ENCODE assay signal across 8 mouse cellular contexts in the genomic region with DNA sequence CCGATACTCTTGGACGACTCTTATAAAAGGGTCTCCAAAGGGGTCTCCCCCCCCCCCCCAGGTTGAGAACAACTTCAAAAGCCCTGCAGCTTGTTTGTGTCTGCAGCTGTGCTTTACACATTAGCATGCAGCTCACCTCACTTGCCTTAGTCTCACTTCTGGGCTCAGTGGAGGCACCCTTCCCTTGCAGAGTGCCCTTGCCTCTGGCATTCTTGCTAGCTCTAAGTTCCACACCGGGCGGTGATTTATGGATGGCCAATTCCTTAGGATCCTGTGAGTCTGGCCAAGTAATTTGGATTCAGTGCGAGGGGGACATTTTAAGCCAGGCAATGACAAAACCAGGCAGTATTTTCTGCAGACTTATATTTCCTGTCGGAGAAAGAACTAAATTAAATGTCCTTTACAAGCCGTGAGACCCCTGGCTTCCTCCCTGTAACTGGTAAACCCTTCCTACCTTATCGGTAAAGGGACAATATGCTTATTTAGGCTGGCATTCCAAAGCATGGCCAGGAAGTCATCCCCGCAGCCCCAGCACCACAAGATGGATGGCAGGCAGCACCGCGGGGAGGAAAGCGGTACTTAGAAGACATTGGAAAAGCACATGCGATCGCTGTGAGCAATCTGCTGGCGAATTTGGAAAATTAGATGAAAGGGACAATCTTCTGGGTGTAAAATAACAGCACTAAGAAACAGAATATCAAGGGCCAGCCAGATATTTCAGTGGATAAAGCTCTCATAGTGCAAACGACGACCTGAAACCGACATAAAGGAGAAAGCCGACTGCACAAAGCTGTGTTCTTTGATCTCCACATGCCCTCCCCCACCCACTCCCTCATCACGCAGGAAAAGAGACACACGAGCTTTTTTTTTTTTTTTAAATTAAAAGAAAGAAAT. TPM values are rescaled to one million over a fixed set of nuclear protein-coding genes. Genes with fewer than 3 reads are reported as not detected.
DNase-seq lines count a peak whose midpoint lies in the region; ATAC-seq and TF ChIP-seq lines count a peak whose summit lies in the region.

No protein-coding gene starts in this region.

- H3K4me3 ChIP-seq in lung, adult 2 months (replicated peaks; ENCODE audit: extremely low read depth, low read depth, low read length), result peak overlapping the region; percentile 80
- H3K4me3 ChIP-seq in forebrain, embryonic 11.5 days (ENCODE audit: low read depth, low read length), result peak overlapping the region; percentile 22
- H3K4me3 ChIP-seq in intestine, embryonic 14.5 days (ENCODE audit: low read depth, low read length), result peak overlapping the region; percentile 36
- peak overlapping the region; percentile 56 for H3K4me3 ChIP-seq in liver, embryonic 12.5 days

- H3K9ac ChIP-seq in forebrain, embryonic 11.5 days (ENCODE audit: low read length), result peak overlapping the region; percentile 68
- peak overlapping the region; percentile 62 for H3K9ac ChIP-seq in intestine, embryonic 14.5 days (ENCODE audit: low read length)
- H3K9ac ChIP-seq in liver, embryonic 12.5 days, result peak overlapping the region; percentile 68

- DNase-seq in lung, adult 2 months, result peak; percentile 17
- DNase-seq in lung, postnatal 25 days (ENCODE audit: low spot score), result no peak
- peak; percentile 52 for DNase-seq in brain, adult 2 months (ENCODE audit: low read depth, low spot score)
- peak; percentile 58 for DNase-seq in forebrain, embryonic 11.5 days (ENCODE audit: low spot score)
- DNase-seq in intestine, embryonic 14.5 days (ENCODE audit: low spot score), result peak; percentile 58
- DNase-seq in retina, postnatal 1 day, result peak; percentile 48
- no peak for DNase-seq in natural killer cell, adult 2 months (ENCODE audit: low spot score in 2 of 2)

- no peaks in the 10 kb centered on the region for H3K9me3 ChIP-seq in forebrain, embryonic 11.5 days (ENCODE audit: control insufficient read depth, low read length)
- H3K9me3 ChIP-seq in intestine, embryonic 14.5 days (ENCODE audit: control insufficient read depth, low read length), result no peaks in the 10 kb centered on the region
- H3K9me3 ChIP-seq in liver, embryonic 12.5 days (replicated peaks), result no peaks in the 10 kb centered on the region

- peaks cover 9% of the 10 kb centered on the region; the same call in 1 of the 2 replicates for H3K27me3 ChIP-seq in forebrain, embryonic 11.5 days (ENCODE audit: control insufficient read depth, insufficient read depth, low read length)
- H3K27me3 ChIP-seq in intestine, embryonic 14.5 days (replicated peaks; ENCODE audit: control insufficient read depth, insufficient read depth, low read length), result peaks cover 6% of the 10 kb centered on the region; the same call in 1 of the 2 replicates
- H3K27me3 ChIP-seq in liver, embryonic 12.5 days (replicated peaks), result peaks cover 12% of the 10 kb centered on the region

- no peaks in the 10 kb centered on the region; the same call in 1 of the 2 replicates for H3K4me1 ChIP-seq in lung, adult 2 months (ENCODE audit: control insufficient read depth, insufficient read depth, low read length)
- H3K4me1 ChIP-seq in forebrain, embryonic 11.5 days (replicated peaks; ENCODE audit: control insufficient read depth, insufficient read depth, low read length), result no peaks in the 10 kb centered on the region; the same call in 1 of the 2 replicates
- H3K4me1 ChIP-seq in intestine, embryonic 14.5 days (replicated peaks; ENCODE audit: control insufficient read depth, insufficient read depth, low read length), result no peaks in the 10 kb centered on the region
- H3K4me1 ChIP-seq in liver, embryonic 12.5 days, result peaks cover 35% of the 10 kb centered on the region

- peak; percentile 26; the same call in 1 of the 2 replicates for TF ChIP-seq POLR2A in lung, adult 2 months (IDR thresholded peaks at IDR 0.05; ENCODE audit: borderline replicate concordance, extremely low read depth, low read depth, low read length)

- ATAC-seq in forebrain, embryonic 11.5 days (replicated peaks; ENCODE audit: low FRiP score), result peak; percentile 47
- no peak for ATAC-seq in intestine, embryonic 14.5 days (replicated peaks; ENCODE audit: low FRiP score, low TSS enrichment, low read depth)
- ATAC-seq in liver, embryonic 12.5 days, result no peak

- no peaks in the 10 kb centered on the region for H3K36me3 ChIP-seq in forebrain, embryonic 11.5 days (ENCODE audit: control insufficient read depth, insufficient read depth, low read length)
- H3K36me3 ChIP-seq in intestine, embryonic 14.5 days (ENCODE audit: control insufficient read depth, insufficient read depth, low read length), result no peaks in the 10 kb centered on the region
- H3K36me3 ChIP-seq in liver, embryonic 12.5 days, result no peaks in the 10 kb centered on the region

- no peak for TF ChIP-seq CTCF in lung, adult 2 months (IDR thresholded peaks at IDR 0.05; ENCODE audit: insufficient read depth, low read length)

- H3K4me2 ChIP-seq in forebrain, embryonic 11.5 days (ENCODE audit: low read depth, low read length, severe bottlenecking), result peak overlapping the region; percentile 56
- peak overlapping the region; percentile 58 for H3K4me2 ChIP-seq in intestine, embryonic 14.5 days (ENCODE audit: low read length)
- peak overlapping the region; percentile 71 for H3K4me2 ChIP-seq in liver, embryonic 12.5 days

- WGBS in lung, adult 2 months, result 20% methylated on average over 21 of the region's 21 CpGs
- WGBS in forebrain, embryonic 11.5 days, result 7% methylated on average over 21 of the region's 21 CpGs
- WGBS in intestine, embryonic 14.5 days, result 10% methylated on average over 21 of the region's 21 CpGs
- 7% methylated on average over 21 of the region's 21 CpGs for WGBS in liver, embryonic 12.5 days (ENCODE audit: insufficient replicate concordance)

- H3K27ac ChIP-seq in forebrain, embryonic 11.5 days (ENCODE audit: low read depth, low read length), result peak overlapping the region; percentile 89
- peak overlapping the region; percentile 97 for H3K27ac ChIP-seq in intestine, embryonic 14.5 days (ENCODE audit: low read depth)
- peak overlapping the region; percentile 84 for H3K27ac ChIP-seq in liver, embryonic 12.5 days

RNA-seq across cellular contexts. Expression of gene Ddx3x, which starts 39.1 kb away (rescaled TPM):
- 24.6 and 30.1 TPM in 2 replicates for polyA plus RNA-seq in lung, adult 2 months (2012; rRNA removed)
- 193 and 198 TPM in 2 replicates for polyA plus RNA-seq in forebrain, embryonic 11.5 days (2014; fragmentation: Nextera tagmentation; extraction: Ambion mirVana)
- polyA plus RNA-seq in intestine, embryonic 14.5 days (2014; fragmentation: Nextera tagmentation; extraction: Ambion mirVana), result 140 and 170 TPM in 2 replicates
- 89.7 and 94.7 TPM in 2 replicates for polyA plus RNA-seq in liver, embryonic 12.5 days (2016; fragmentation: Nextera tagmentation; extraction: Ambion mirVana)

Comparison
In these comparisons a context has a peak if more than half of its experiments do, and no peak if none do; other contexts are left out.
1. DNase-seq: peak in lung, adult 2 months (single experiment), brain, adult 2 months (single experiment), forebrain, embryonic 11.5 days (single experiment), intestine, embryonic 14.5 days (single experiment) and retina, postnatal 1 day (single experiment); none in lung, postnatal 25 days (single experiment) and natural killer cell, adult 2 months (0 of 2).
2. H3K4me3 ChIP-seq: peak in every context shown above with its lines; median percentile 80 in lung, adult 2 months; 56 in liver, embryonic 12.5 days; 36 in intestine, embryonic 14.5 days; 22 in forebrain, embryonic 11.5 days.
3. Peak in every context shown above with its lines, with median percentiles within 50 percentile points of each other: H3K27ac ChIP-seq, H3K4me2 ChIP-seq and H3K9ac ChIP-seq.